Mouse (Mus musculus) limb, embryonic 11.5 days (tissue): ENCODE measurements around the gene Epha5. TPM values are rescaled to one million over a fixed set of nuclear protein-coding genes. Genes with fewer than 3 reads are reported as not detected.
A peak's percentile ranks its signal among the peaks of the same experiment; 100 is the strongest.

ENCODE experiments used
- ATAC-seq: fragments of 200-750 bp; cut with Nextera tagmentation; 2 replicates; pipeline ENCODE4 v1.8.0; 2017; ENCODE audit warnings: low read depth; ENCODE audit not compliant: insufficient number of reproducible peaks, low FRiP score, low TSS enrichment
- DNase-seq: peaks from one replicate; pipeline ENCODE4 v3.0.0-alpha.2; 2015; ENCODE audit warnings: low spot score
- H3K27ac ChIP-seq: fragments of 300-500 bp; sonication (generic); replicated peaks from 2 replicates; pipeline ENCODE4 v1.5.1; 2014; ENCODE audit warnings: low read depth, mild to moderate bottlenecking, low read length
- H3K27me3 ChIP-seq: fragments of 300-500 bp; sonication (generic); 2 replicates; pipeline ENCODE4 v1.6.1; 2014; ENCODE audit warnings: mild to moderate bottlenecking, low read length, mixed read lengths; ENCODE audit not compliant: control insufficient read depth, insufficient read depth
- H3K36me3 ChIP-seq: fragments of 300-500 bp; sonication (generic); 2 replicates; pipeline ENCODE4 v1.6.1; 2014; ENCODE audit warnings: mild to moderate bottlenecking, low read length, moderate library complexity, mixed read lengths; ENCODE audit not compliant: control insufficient read depth, insufficient read depth
- H3K4me1 ChIP-seq: fragments of 300-500 bp; sonication (generic); 2 replicates; pipeline ENCODE4 v1.6.1; 2014; ENCODE audit warnings: low read length, mixed read lengths; ENCODE audit not compliant: control insufficient read depth, insufficient read depth
- H3K4me2 ChIP-seq: fragments of 300-500 bp; sonication (generic); 2 replicates; pipeline ENCODE4 v1.6.1; 2014; ENCODE audit warnings: low read depth, mild to moderate bottlenecking, moderate library complexity; ENCODE audit not compliant: severe bottlenecking
- H3K4me3 ChIP-seq: fragments of 300-500 bp; sonication (generic); 2 replicates; pipeline ENCODE4 v1.5.1; 2014; ENCODE audit warnings: low read depth, low read length
- H3K9ac ChIP-seq: fragments of 300-500 bp; sonication (generic); 2 replicates; pipeline ENCODE4 v1.6.1; 2014; ENCODE audit warnings: mild to moderate bottlenecking, low read length
- H3K9me3 ChIP-seq: fragments of 300-500 bp; sonication (generic); 2 replicates; pipeline ENCODE4 v1.6.1; 2016; ENCODE audit warnings: low read length; ENCODE audit not compliant: control insufficient read depth
- WGBS: fragments of 180-500 bp; shearing (Covaris S2); extraction: QIAGEN DNeasy Blood & Tissue Kit; methylation state at CpG from one replicate; pipeline ENCODE4 v1.1.7; 2014; 5-methylcytosine and 5-hydroxymethylcytosine counted together
- polyA plus RNA-seq: library from polyadenylated mRNA; unstranded; fragments of >200 nt; fragmentation: Nextera tagmentation; extraction: Ambion mirVana; gene quantifications from 2 replicates; pipeline ENCODE4 v1.2.1, GENCODE M21; 2014

Gene Epha5
- polyA plus RNA-seq: 2.7 and 2.8 TPM in 2 replicates

DNA sequence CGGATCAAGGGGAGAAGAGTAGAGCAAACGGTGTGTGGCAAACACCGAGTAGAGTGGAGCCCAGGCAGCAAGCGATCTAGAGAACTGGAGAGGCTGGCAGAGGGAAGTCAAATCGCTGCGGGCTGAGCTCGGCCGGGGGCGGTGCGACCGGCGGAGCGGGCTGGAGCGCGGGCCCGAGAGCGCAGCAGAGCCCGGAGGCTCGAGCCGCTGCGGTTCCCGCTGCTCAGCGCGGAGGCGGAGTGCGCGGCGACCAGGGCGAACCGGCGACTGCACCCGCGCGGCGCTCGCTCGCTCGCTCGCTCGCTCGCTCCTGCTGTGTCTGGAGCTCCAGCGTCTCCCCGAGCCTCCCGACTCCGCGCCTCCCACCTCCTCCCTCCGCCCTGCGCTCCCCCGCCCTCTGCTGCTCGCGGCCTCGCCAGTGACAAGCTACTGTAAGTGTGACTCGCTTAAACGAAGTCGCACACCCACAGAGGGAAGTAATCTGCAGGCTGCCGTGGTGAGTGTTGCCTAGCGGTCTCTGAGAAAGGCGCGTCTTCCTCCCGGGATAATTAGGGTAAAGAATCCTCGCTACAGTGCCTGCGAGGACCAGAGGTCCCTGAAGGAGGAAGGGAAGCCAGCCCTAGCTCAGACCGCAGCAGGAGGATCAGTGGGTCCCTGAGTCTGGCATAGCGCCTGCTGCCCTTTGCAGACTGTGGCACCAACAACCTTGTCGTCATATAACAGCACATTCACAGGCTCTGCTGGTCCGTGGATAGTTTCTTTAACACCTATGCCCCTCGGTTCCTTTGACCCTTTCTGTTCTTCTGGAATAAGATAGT, at the start of gene Epha5:
TSS of gene Epha5 (minus strand) at position 321 of the 818 bp plus-strand sequence.
- Histone ChIP-seq H3K9ac (peak within 1 kb of the TSS; percentile 66), H3K27me3 (peaks cover 3% of the 10 kb centered on the region; the same call in 1 of the 2 replicates), H3K4me2 (peak within 1 kb of the TSS; percentile 90), H3K9me3 (no peaks in the 10 kb centered on the region), H3K27ac (no peak within 1 kb of the TSS), H3K4me1 (0 out of 2 replicates have a peak, but pooled peaks cover 4% of the 10 kb centered on the region), H3K4me3 (peak within 1 kb of the TSS; percentile 54), H3K36me3 (no peaks in the 10 kb centered on the region)
- ATAC-seq (peak; percentile 91), DNase-seq (peak; percentile 86)
- WGBS: under 1% methylated on average over 63 of the region's 67 CpGs

DNA sequence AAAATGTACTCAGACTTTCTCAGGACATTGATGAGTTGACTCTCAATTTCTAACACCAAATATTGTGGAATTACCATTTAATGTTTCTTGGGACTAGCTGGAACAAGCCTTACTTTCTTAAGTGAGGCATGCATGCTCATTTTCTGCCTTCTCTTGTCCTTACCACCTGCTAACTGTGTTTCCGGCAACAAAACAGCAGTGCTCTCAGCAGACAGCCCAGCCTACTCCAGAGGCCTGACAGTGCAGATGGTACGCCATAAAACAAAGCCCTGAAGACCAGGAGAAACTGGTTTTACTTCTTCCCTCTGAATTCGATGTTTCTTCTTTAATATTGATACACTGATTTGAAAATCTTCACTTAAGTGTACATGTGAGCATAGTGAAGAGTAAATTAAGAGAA, 39.0 kb upstream of the Epha5 start:
- Histone ChIP-seq H3K27me3 (no peaks in the 10 kb centered on the region), H3K27ac (no peak overlapping the region), H3K36me3 (no peaks in the 10 kb centered on the region), H3K4me2 (no peak overlapping the region), H3K4me1 (no peaks in the 10 kb centered on the region), H3K9ac (no peak overlapping the region), H3K9me3 (no peaks in the 10 kb centered on the region), H3K4me3 (no peak overlapping the region)
- DNase-seq (no peak), ATAC-seq (no peak)
- 58% methylated on average over 3 of the region's 3 CpGs for WGBS

DNA sequence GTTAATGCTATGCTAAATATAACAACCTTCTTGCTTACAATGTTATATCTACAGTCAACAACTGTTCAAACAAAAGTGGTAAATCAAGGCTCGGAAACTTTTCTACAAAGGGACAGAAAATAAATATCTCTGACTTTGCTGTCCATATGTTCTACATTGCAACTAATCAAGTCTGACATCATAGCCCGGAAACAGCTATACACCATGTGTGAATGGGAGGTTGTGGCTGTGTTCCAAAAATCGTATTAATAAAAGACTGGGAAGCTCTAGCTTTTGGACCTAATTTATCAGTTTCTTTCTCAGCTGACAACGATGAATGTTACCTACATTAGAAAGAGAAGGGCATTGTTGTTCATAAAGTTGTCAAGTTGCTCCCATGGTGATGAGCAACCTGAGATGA, 37.5 kb upstream of the Epha5 start:
- no peaks in the 10 kb centered on the region for H3K9me3 ChIP-seq
- H3K27ac ChIP-seq: no peak overlapping the region
- no peak overlapping the region for H3K4me3 ChIP-seq
- no peaks in the 10 kb centered on the region for H3K27me3 ChIP-seq
- WGBS: 84% methylated on average over 4 of the region's 4 CpGs
- no peak for ATAC-seq
- no peak for DNase-seq
- no peak overlapping the region for H3K4me2 ChIP-seq
- H3K9ac ChIP-seq: no peak overlapping the region
- no peaks in the 10 kb centered on the region for H3K4me1 ChIP-seq
- no peaks in the 10 kb centered on the region for H3K36me3 ChIP-seq

DNA sequence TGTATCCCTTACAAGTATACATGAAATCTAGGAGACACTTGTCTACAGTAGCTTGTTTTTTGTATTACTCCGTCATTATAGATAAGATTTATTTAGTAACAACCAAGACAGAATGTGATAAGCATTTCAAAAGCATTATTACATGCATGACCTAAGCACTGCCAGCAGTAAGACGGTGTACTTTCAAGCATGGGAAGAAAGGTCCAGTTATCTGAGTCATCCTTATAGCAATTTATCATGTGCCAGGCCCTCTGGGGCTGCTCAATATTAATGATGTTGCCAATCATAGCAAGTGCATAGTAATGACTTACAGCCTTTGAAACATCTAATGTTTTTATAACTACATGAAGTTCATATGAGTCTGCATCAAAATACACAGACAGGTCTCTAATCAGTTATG, 36.7 kb upstream of the Epha5 start:
- 84% methylated on average over 2 of the region's 2 CpGs for WGBS
- Histone ChIP-seq H3K9ac (no peak overlapping the region), H3K27ac (no peak overlapping the region), H3K4me2 (no peak overlapping the region), H3K4me1 (no peaks in the 10 kb centered on the region), H3K36me3 (no peaks in the 10 kb centered on the region), H3K27me3 (no peaks in the 10 kb centered on the region), H3K4me3 (no peak overlapping the region), H3K9me3 (no peaks in the 10 kb centered on the region)
- DNase-seq: no peak
- ATAC-seq: no peak

DNA sequence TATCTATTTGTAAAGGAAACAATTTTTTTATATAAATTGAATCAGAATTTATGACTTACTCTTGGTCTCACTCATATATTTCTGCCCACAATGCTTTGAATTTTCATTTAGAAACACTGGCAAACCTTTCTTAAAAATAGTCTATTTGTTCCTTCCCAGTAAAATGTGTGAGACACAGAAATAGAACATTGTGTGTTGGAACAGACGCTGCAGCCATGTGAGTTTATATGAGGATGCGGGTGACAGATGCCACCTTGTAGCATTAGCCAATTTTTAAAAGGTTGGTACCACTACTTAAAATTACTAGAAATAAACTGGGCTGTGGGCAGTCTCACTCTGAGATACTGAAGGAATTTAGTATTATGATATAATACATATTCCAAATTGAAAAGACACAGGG, 23.1 kb upstream of the Epha5 start:
- no peaks in the 10 kb centered on the region for H3K9me3 ChIP-seq
- H3K4me2 ChIP-seq: no peak overlapping the region
- H3K27me3 ChIP-seq: no peaks in the 10 kb centered on the region
- H3K9ac ChIP-seq: no peak overlapping the region
- H3K27ac ChIP-seq: no peak overlapping the region
- ATAC-seq (no peak), DNase-seq (no peak)
- 89% methylated on average over 2 of the region's 2 CpGs for WGBS
- H3K4me3 ChIP-seq: no peak overlapping the region
- H3K4me1 ChIP-seq: no peaks in the 10 kb centered on the region
- no peaks in the 10 kb centered on the region for H3K36me3 ChIP-seq

DNA sequence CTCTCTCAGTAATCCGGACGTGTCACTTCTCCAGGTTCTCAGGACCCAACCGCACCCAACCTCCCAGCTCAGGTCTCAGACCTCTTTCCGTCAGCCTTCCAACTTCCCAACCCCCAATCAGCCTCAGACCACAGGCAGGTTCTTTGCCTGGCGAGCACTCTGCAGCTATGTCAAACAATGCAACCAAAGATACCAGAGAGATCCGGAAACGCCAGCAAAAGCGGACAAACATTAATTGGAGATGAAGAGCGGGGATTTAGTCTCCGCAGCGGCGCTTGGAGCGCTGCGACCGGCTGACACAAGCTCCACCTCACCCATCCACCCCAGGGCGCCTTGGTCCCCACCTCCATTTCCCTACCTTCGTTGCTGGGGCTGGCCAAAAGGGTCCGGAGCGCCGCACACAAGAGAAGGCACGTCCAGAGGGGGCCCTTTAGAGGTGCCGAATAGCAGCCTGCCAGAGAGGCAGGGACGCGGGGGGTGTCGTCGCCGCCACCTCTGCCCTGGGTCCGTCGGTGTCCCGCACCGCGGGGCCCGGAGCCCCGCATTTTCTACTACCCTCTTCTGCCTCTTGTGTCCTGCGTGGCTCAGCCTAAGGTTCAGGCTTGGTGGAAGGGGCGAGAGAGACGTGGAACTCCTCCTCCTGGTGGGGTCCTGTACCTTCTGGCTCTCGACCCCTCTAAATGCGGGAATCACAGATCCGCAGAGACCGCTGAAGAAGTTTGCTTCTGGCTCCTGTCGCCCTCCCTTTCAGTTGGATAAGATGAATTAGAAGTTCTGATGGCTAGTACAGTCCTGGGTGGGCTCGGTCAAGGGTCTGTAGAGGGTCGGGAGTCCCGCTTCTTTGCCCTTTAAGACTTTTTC, 991 bp downstream of the Epha5 start:
- WGBS: under 1% methylated on average over 45 of the region's 45 CpGs
- Histone ChIP-seq H3K36me3 (no peaks in the 10 kb centered on the region), H3K27me3 (peaks cover 3% of the 10 kb centered on the region; the same call in 1 of the 2 replicates), H3K9me3 (no peaks in the 10 kb centered on the region), H3K4me1 (0 out of 2 replicates have a peak, but pooled peaks cover 4% of the 10 kb centered on the region), H3K4me2 (peak overlapping the region; percentile 90), H3K27ac (no peak overlapping the region), H3K4me3 (peak overlapping the region; percentile 54), H3K9ac (peak overlapping the region; percentile 28; the same call in 1 of the 2 replicates)
- ATAC-seq (peak; percentile 22; the same call in 1 of the 2 replicates), DNase-seq (peak; percentile 56)

DNA sequence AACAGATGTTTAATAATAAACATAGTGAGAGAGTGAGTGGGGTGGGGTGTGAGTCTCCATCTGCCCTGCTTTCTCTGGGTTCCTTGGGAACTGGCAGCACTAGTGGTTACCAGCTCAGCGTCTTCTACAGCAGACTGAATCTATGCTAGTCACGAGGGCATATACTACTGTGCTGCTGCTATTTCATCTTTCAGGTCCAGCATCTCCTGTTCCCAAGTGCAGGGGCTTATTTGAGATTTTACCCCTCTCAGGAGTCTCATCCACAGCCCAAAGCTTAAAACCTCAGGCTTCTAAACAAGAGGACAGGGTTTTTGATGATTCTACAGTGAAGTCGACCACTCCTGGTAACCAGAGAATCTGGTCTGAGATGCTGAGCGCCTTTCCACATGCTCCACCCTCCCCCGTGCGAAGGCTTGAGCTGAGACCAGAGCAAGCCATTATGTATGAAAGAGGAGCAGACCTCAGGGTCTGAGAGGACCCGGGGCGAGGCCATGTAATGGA, 2.2 kb downstream of the Epha5 start:
- Histone ChIP-seq H3K36me3 (no peaks in the 10 kb centered on the region), H3K27ac (no peak overlapping the region), H3K4me1 (0 out of 2 replicates have a peak, but pooled peaks cover 4% of the 10 kb centered on the region), H3K9ac (no peak overlapping the region), H3K27me3 (peaks cover 3% of the 10 kb centered on the region; the same call in 1 of the 2 replicates), H3K4me2 (peak overlapping the region; percentile 90; the same call in 1 of the 2 replicates), H3K4me3 (0 out of 2 replicates have a peak overlapping the region, but pooled peaks have one; percentile 9), H3K9me3 (no peaks in the 10 kb centered on the region)
- ATAC-seq (no peak), DNase-seq (peak; percentile 25)
- 7% methylated on average over 8 of the region's 8 CpGs for WGBS

DNA sequence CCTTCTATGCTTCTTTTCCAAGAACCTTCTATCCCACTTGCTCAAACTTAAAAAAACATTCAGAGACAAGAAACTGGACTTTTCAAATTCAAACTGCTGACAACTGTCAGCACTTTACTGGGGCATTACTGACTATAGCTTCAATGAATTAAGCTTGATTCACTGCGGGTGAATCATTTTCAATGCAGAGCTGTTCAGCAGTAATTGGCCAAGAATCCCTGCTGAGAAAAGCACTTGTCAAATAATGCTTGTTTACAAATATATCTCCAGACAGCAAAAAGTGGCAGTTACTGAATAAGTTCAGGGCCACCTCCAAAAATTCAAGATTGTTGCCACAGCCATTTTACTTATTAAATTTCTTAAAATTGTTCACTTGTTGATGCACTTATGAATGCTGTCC, 4.2 kb downstream of the Epha5 start:
- Histone ChIP-seq H3K4me3 (no peak overlapping the region), H3K27ac (no peak overlapping the region), H3K27me3 (peaks cover 3% of the 10 kb centered on the region; the same call in 1 of the 2 replicates), H3K36me3 (no peaks in the 10 kb centered on the region), H3K9me3 (no peaks in the 10 kb centered on the region), H3K9ac (no peak overlapping the region), H3K4me2 (no peak overlapping the region), H3K4me1 (0 out of 2 replicates have a peak, but pooled peaks cover 4% of the 10 kb centered on the region)
- DNase-seq (no peak), ATAC-seq (no peak)
- 30% methylated on average over 1 of the region's 1 CpGs for WGBS
